ENCODE assay signal across 24 mouse cellular contexts in the genomic region with DNA sequence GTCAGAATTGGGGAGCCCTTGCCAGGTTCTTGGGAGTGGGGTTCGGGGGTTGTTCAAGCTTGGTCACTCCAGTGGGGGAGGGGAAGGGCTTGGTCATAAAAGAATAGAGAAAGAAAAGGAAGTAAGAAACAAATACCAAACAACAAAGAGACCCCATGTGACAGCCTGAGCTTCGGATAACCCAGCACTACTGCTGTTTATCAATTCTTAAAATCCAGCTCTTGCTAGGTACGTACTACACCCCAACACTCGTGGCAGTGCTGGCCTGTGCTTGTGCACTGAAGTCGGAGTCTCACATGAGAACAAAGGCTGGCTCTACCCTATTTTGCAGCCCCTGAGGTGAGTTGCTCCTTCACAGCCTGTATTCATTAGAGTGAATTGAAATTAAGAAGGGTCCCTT.
DNase-seq lines count a peak whose midpoint lies in the region; ATAC-seq and TF ChIP-seq lines count a peak whose summit lies in the region.
"Had no signal": no experiment of that assay in that cellular context is flagged by ENCODE, and none has a peak within 500 bp of the region (broad histone marks: within the 10 kb centered on the region; RNA-seq: fewer than 3 reads in every experiment).

No protein-coding gene starts in this region.

- no peaks in the 10 kb centered on the region for H3K27me3 ChIP-seq in hindbrain, postnatal 0 days (ENCODE audit: insufficient read depth, low read length)
- H3K27me3 ChIP-seq in hindbrain, embryonic 14.5 days (ENCODE audit: control insufficient read depth, insufficient read depth, low read length) = no peaks in the 10 kb centered on the region
- H3K27me3 ChIP-seq in embryonic facial prominence, embryonic 10.5 days (replicated peaks; ENCODE audit: low read depth, poor library complexity, severe bottlenecking) = peaks cover 34% of the 10 kb centered on the region
- no peaks in the 10 kb centered on the region for H3K27me3 ChIP-seq in limb, embryonic 14.5 days (ENCODE audit: control insufficient read depth, insufficient read depth, low read length)
- H3K27me3 ChIP-seq: forebrain, embryonic 15.5 days; heart, embryonic 12.5 days; hindbrain, embryonic 15.5 days had no signal

- H3K4me2 ChIP-seq in hindbrain, postnatal 0 days (ENCODE audit: low read depth, low read length) = no peak overlapping the region
- H3K4me2 ChIP-seq in hindbrain, embryonic 14.5 days (replicated peaks) = no peak overlapping the region
- no peak overlapping the region for H3K4me2 ChIP-seq in limb, embryonic 14.5 days (replicated peaks; ENCODE audit: low read depth, low read length, severe bottlenecking)
- H3K4me2 ChIP-seq: embryonic facial prominence, embryonic 12.5 days; forebrain, embryonic 15.5 days; heart, embryonic 12.5 days; hindbrain, embryonic 15.5 days; kidney, embryonic 15.5 days had no signal

- no peak for ATAC-seq in hindbrain, postnatal 0 days
- no peak for ATAC-seq in hindbrain, embryonic 14.5 days (ENCODE audit: low FRiP score)
- no peak for ATAC-seq in limb, embryonic 14.5 days (ENCODE audit: low FRiP score, low read depth)
- ATAC-seq: forebrain, embryonic 15.5 days; intestine, embryonic 16.5 days; lung, postnatal 0 days had no signal

- no peak overlapping the region for H3K4me3 ChIP-seq in hindbrain, postnatal 0 days (ENCODE audit: low read length)
- no peak overlapping the region for H3K4me3 ChIP-seq in hindbrain, embryonic 14.5 days (replicated peaks; ENCODE audit: low read length)
- no peak overlapping the region for H3K4me3 ChIP-seq in embryonic facial prominence, embryonic 10.5 days
- no peak overlapping the region for H3K4me3 ChIP-seq in limb, embryonic 14.5 days (replicated peaks; ENCODE audit: low read length)
- H3K4me3 ChIP-seq: embryonic facial prominence, embryonic 12.5 days; forebrain, embryonic 15.5 days; heart, embryonic 12.5 days; hindbrain, embryonic 15.5 days; kidney, embryonic 15.5 days; myocyte had no signal

- no peak overlapping the region for H3K9ac ChIP-seq in hindbrain, postnatal 0 days (replicated peaks; ENCODE audit: low read length)
- no peak overlapping the region for H3K9ac ChIP-seq in hindbrain, embryonic 14.5 days
- H3K9ac ChIP-seq in limb, embryonic 14.5 days (ENCODE audit: low read depth, low read length, severe bottlenecking) = no peak overlapping the region
- H3K9ac ChIP-seq: embryonic facial prominence, embryonic 12.5 days; forebrain, embryonic 15.5 days; heart, embryonic 12.5 days; hindbrain, embryonic 15.5 days; kidney, embryonic 15.5 days had no signal

- no peak for TF ChIP-seq POLR2A in limb, embryonic 14.5 days (IDR thresholded peaks at IDR 0.05; ENCODE audit: borderline replicate concordance, extremely low read depth, insufficient read depth, insufficient read length)

- 0 out of 2 replicates have a peak overlapping the region, but pooled peaks have one; percentile 11 for H3K27ac ChIP-seq in hindbrain, postnatal 0 days
- no peak overlapping the region for H3K27ac ChIP-seq in hindbrain, embryonic 14.5 days
- peak overlapping the region; percentile 52 for H3K27ac ChIP-seq in embryonic facial prominence, embryonic 10.5 days (replicated peaks)
- peak overlapping the region; percentile 33; the same call in 1 of the 2 replicates for H3K27ac ChIP-seq in limb, embryonic 14.5 days (replicated peaks; ENCODE audit: low read depth, low read length)
- H3K27ac ChIP-seq: embryonic facial prominence, embryonic 12.5 days; forebrain, embryonic 15.5 days; hindbrain, embryonic 15.5 days; kidney, embryonic 15.5 days; macrophage had no signal

- WGBS in hindbrain, postnatal 0 days = 36% methylated on average over 5 of the region's 5 CpGs
- WGBS in hindbrain, embryonic 14.5 days = 29% methylated on average over 5 of the region's 5 CpGs
- 40% methylated on average over 5 of the region's 5 CpGs for WGBS in embryonic facial prominence, embryonic 10.5 days
- 35% methylated on average over 5 of the region's 5 CpGs for WGBS in limb, embryonic 14.5 days

- 0 out of 2 replicates have a peak, but pooled peaks cover 3% of the 10 kb centered on the region for H3K4me1 ChIP-seq in hindbrain, postnatal 0 days (ENCODE audit: insufficient read depth, low read length)
- 0 out of 2 replicates have a peak, but pooled peaks cover 6% of the 10 kb centered on the region for H3K4me1 ChIP-seq in hindbrain, embryonic 14.5 days (replicated peaks; ENCODE audit: control insufficient read depth, insufficient read depth, low read length)
- peaks cover 22% of the 10 kb centered on the region for H3K4me1 ChIP-seq in embryonic facial prominence, embryonic 10.5 days
- peaks cover 3% of the 10 kb centered on the region for H3K4me1 ChIP-seq in limb, embryonic 14.5 days (ENCODE audit: control insufficient read depth, insufficient read depth, low read length)
- H3K4me1 ChIP-seq: kidney, embryonic 15.5 days had no signal

- no peaks in the 10 kb centered on the region for H3K9me3 ChIP-seq in hindbrain, postnatal 0 days (ENCODE audit: low read length)
- H3K9me3 ChIP-seq in hindbrain, embryonic 14.5 days (ENCODE audit: control insufficient read depth, low read length) = no peaks in the 10 kb centered on the region
- no peaks in the 10 kb centered on the region for H3K9me3 ChIP-seq in embryonic facial prominence, embryonic 10.5 days
- no peaks in the 10 kb centered on the region for H3K9me3 ChIP-seq in limb, embryonic 14.5 days (ENCODE audit: control insufficient read depth, low read length)
- H3K9me3 ChIP-seq: embryonic facial prominence, embryonic 12.5 days; forebrain, embryonic 15.5 days; heart, embryonic 12.5 days; hindbrain, embryonic 15.5 days; kidney, embryonic 15.5 days had no signal

- no peak for TF ChIP-seq CTCF in hindbrain, postnatal 0 days (IDR thresholded peaks at IDR 0.05; ENCODE audit: low read depth)

- peak; percentile 22 for DNase-seq in cerebellum, adult 9-10 months
- no peak for DNase-seq in cerebellum, postnatal 10 days
- DNase-seq in hindbrain, postnatal 0 days (ENCODE audit: low spot score) = no peak
- DNase-seq in hindbrain, embryonic 14.5 days (ENCODE audit: low spot score) = no peak
- DNase-seq in embryonic facial prominence, embryonic 10.5 days (ENCODE audit: low spot score) = peak; percentile 40
- DNase-seq in limb, embryonic 14.5 days (ENCODE audit: low spot score) = no peak
- DNase-seq in thymus, adult 18-20 months = no peak
- DNase-seq in urinary bladder, postnatal 4 days (ENCODE audit: low spot score in 2 of 2) = no peak
- DNase-seq: adrenal gland, postnatal 25 days; cerebellum, adult 9-11 months; gastrocnemius, postnatal 10 days; heart, postnatal 10 days; kidney, postnatal 36 days; thymus, adult 2 months; thymus, postnatal 4 days had no signal

- H3K36me3 ChIP-seq in hindbrain, postnatal 0 days (ENCODE audit: insufficient read depth, low read length) = no peaks in the 10 kb centered on the region
- no peaks in the 10 kb centered on the region for H3K36me3 ChIP-seq in hindbrain, embryonic 14.5 days (replicated peaks; ENCODE audit: control insufficient read depth, insufficient read depth)
- no peaks in the 10 kb centered on the region for H3K36me3 ChIP-seq in embryonic facial prominence, embryonic 10.5 days (replicated peaks)
- H3K36me3 ChIP-seq in limb, embryonic 14.5 days (ENCODE audit: control insufficient read depth, insufficient read depth, low read length) = no peaks in the 10 kb centered on the region
- H3K36me3 ChIP-seq: embryonic facial prominence, embryonic 12.5 days; forebrain, embryonic 15.5 days; heart, embryonic 12.5 days; hindbrain, embryonic 15.5 days; kidney, embryonic 15.5 days had no signal

Comparison
In these comparisons a context has a peak if more than half of its experiments do, and no peak if none do; other contexts are left out.
1. DNase-seq: peak in cerebellum, adult 9-10 months (single experiment) and embryonic facial prominence, embryonic 10.5 days (single experiment); none in cerebellum, postnatal 10 days (0 of 2), hindbrain, postnatal 0 days (single experiment), hindbrain, embryonic 14.5 days (single experiment), limb, embryonic 14.5 days (single experiment), thymus, adult 18-20 months (0 of 2) and urinary bladder, postnatal 4 days (0 of 2).